Mouse (Mus musculus) cerebellum, postnatal 14 days (tissue): ENCODE data around the gene Grb14.

ENCODE experiments used
- DNase-seq, 2 experiments: peaks; one replicate each; pipeline ENCODE4 v3.0.0; 2021; ENCODE audit warnings: mixed read lengths in 2 of 2

Gene Grb14

GRCm38 (mm10) chr2:64974549-64974948, 50.2 kb downstream of the Grb14 start:
- DNase-seq, result no peak

GRCm38 (mm10) chr2:64973819-64974441, 50.9 kb downstream of the Grb14 start:
- DNase-seq, result no peak

GRCm38 (mm10) chr2:64973125-64973524, 51.7 kb downstream of the Grb14 start:
- no peak for DNase-seq

- DNase-seq, result no peak
These were observed 53.0 kb downstream of the Grb14 start for GRCm38 (mm10) chr2:64971828-64972227.

- DNase-seq, result peak; percentile 11 to 51
These were observed 53.8 kb downstream of the Grb14 start for GRCm38 (mm10) chr2:64970992-64971391.

GRCm38 (mm10) chr2:64966893-64967444, 57.8 kb downstream of the Grb14 start:
- DNase-seq, result no peak

GRCm38 (mm10) chr2:64966323-64966722, 58.5 kb downstream of the Grb14 start:
- peak; percentile 61 to 78 for DNase-seq

GRCm38 (mm10) chr2:64965227-64965864, 59.4 kb downstream of the Grb14 start:
- DNase-seq, result peak; percentile 68 to 74

GRCm38 (mm10) chr2:64962196-64962595, 62.6 kb downstream of the Grb14 start:
- DNase-seq, result no peak

- no peak for DNase-seq
These were observed 63.4 kb downstream of the Grb14 start for GRCm38 (mm10) chr2:64961381-64961780.

- no peak for DNase-seq
These were observed 65.1 kb downstream of the Grb14 start for GRCm38 (mm10) chr2:64959657-64960056.

- no peak for DNase-seq
These were observed 69.3 kb downstream of the Grb14 start for GRCm38 (mm10) chr2:64955441-64955840.

- no peak for DNase-seq
These were observed 75.6 kb downstream of the Grb14 start for GRCm38 (mm10) chr2:64949210-64949609.

- DNase-seq, result peak; percentile 58 to 61
These were observed 76.2 kb downstream of the Grb14 start for GRCm38 (mm10) chr2:64948418-64949169.

- DNase-seq, result no peak
These were observed 77.3 kb downstream of the Grb14 start for GRCm38 (mm10) chr2:64947484-64947883.

- DNase-seq, result no peak
These were observed 103.9 kb downstream of the Grb14 start for GRCm38 (mm10) chr2:64920879-64921278.

- peak; percentile 14 to 44 for DNase-seq
These were observed 109.3 kb downstream of the Grb14 start for GRCm38 (mm10) chr2:64915448-64915847.

GRCm38 (mm10) chr2:64904877-64905276, 119.9 kb downstream of the Grb14 start:
- peak; percentile 47 to 56 for DNase-seq

- DNase-seq, result no peak
These were observed 126.9 kb downstream of the Grb14 start for GRCm38 (mm10) chr2:64897844-64898243.

- peak in 1 of 2 experiments; percentile 3 for DNase-seq
These were observed 131.6 kb downstream of the Grb14 start for GRCm38 (mm10) chr2:64893233-64893632.

- DNase-seq, result no peak
These were observed 137.6 kb downstream of the Grb14 start for GRCm38 (mm10) chr2:64887098-64887757.

- DNase-seq, result peak; percentile 1 to 8
These were observed 139.1 kb downstream of the Grb14 start for GRCm38 (mm10) chr2:64885696-64886095.

GRCm38 (mm10) chr2:64878275-64878674, 146.5 kb downstream of the Grb14 start:
- no peak for DNase-seq
